Mouse (Mus musculus) testis, adult 2 months (tissue): ENCODE results near the gene Plpp1.

Source experiments
- CTCF ChIP-seq: fragments of 200-500 bp; IDR thresholded peaks from 2 replicates; pipeline ENCODE4 v1.5.1; 2012; ENCODE audit warnings: low read depth, mild to moderate bottlenecking, inconsistent platforms, low read length, moderate library complexity; ENCODE audit not compliant: control insufficient read depth, insufficient read depth, insufficient replicate concordance
- POLR2A ChIP-seq: fragments of 200-500 bp; IDR thresholded peaks from 2 replicates; pipeline ENCODE4 v1.6.1; 2012; ENCODE audit warnings: low read depth, mild to moderate bottlenecking, inconsistent platforms, low read length, moderate library complexity; ENCODE audit not compliant: control insufficient read depth

DNA sequence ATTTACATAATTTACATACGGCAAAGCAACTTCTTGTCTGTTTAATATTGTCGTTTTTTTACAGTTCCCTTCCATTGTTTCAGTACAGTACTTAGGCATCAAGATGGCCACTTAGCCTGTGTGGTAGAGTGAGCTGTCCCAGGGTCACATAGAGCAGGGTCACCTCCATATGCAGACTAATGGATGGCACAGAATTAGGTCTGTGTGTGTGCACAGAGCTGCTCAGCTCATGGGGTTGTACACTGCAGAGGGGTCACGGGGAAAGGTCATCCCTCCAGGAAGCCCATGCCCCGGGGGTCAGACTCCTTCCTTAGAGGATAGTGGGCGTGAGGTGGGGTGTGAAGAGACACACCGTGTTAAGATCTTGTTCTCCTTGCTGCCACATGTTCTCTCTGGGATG, 24.9 kb downstream of the Plpp1 start:
- no peak for TF ChIP-seq CTCF
- TF ChIP-seq POLR2A = no peak
